Mouse (Mus musculus): ENCODE measurements at regions not wholly inside any gene's neighbourhood (a gene's known extent, or its start where the extent isn't known, plus 50 kb on each side); places are given as distances from the start of the nearest gene placed in this dataset.

DNA sequence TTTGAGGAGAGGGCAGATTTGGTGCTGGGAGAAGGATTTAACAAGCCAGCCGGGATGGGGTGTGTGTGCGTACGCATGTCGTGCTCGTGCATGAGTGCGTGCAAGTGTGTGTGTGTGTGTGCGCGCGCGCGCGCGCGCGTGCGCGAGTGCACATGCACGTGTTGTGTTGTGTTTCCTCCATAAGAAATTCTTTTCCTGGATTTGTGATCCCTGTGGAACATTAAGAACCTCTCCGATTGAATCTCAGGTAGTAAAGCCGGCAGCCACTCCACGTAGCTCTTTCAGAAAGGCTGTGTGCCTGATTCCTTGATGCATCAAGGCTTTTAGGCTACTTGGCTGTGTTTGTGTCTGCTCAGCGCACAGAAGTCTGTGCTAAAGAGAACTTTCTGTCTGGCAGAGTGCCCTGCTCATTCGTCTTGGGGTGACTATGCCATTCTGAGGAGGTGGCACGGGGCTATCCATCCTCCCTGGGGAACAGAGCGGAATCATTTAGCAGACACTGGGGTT, 62.7 kb upstream of the Sox4 start:
- no peak for DNase-seq

DNA sequence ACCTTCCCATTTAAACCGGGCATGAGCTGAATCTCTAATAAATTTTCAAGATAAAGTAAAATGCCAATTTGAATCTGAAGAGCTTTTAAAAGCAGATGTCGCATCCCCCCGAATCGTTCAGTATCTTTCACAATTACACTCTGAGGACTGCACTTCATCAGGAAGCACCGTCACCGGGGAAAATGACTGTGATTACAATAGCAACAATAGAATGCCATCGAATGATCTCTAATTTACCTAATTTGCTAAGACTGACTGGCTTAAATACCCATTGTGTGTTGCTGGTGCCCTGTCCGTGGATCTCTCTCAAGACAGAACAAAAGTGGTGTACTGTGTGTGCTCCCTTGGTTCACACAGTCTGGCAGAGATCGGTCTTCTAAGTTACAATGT, 62.1 kb upstream of the Sox4 start:
- DNase-seq = no peak

DNA sequence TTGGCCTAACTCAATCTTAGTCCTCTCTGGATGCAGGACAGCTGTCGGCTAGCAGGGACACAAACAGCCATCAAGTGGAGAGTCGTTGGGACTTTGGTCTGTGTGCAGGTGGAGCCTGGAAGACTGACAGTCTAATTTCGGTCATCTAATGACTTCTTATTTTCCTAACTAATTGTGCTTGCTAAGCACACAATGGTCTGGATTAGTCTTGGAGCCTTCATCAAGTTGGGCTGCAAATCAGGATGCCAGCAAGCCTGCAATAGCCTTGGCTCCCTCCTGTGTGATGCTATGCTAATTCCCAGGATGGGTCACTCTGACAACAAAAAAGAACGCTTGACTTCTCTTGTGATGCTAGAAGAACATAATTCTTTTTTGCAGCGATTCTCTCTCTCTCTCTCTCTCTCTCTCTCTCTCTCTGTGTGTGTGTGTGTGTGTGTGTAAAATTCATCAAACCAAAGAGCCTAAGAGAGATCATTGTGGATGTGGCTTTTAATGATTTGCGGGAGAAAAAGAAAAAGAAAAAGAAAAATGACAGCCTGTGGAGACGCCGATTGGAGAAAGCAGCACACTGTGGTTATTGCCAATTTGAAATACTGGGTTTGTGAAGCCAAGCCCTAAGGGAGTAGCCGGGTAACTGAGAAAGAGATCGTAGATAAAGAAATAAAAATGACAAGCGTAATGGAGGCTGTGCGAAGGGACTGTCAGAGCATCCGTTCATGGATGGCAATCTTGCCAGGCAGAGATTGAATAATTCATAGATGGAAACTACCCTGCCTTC, 61.5 kb upstream of the Sox4 start:
- DNase-seq = no peak

DNA sequence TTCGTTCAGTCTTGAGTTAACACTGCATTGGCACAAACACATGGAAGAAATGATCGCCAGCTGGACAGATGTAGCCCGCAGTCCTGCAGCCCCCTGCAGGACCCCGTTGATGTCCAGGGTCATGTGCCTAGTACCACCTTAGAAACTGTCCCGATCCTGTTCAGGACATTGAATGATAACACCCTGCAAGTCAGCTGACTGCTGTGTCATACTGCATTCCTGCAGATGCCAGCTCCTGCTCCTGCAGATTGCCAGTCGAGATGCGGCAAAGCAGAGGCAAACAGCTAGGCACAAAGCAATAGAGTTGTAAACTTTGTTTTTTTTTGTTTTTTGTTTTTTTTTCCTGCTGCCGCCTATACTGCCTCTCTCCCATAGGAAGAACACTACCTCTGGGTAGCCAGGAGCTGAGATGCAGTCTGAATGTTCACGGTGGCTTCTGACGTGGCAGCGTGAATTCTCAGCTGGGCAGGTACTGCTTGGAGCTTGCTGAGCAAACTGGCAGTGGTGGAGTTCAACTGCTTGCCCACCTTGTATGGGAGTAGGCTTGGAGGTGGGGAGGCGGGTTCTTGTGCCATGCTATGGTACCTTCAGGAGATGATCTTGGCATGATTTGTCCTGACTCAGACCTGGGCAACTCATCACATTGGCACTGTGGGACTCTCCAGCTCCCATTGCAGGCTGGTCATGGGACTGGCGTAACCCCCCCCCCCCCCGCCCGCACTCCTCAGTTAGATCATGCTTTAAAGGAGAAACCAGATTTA, 60.7 kb upstream of the Sox4 start:
- DNase-seq = no peak

DNA sequence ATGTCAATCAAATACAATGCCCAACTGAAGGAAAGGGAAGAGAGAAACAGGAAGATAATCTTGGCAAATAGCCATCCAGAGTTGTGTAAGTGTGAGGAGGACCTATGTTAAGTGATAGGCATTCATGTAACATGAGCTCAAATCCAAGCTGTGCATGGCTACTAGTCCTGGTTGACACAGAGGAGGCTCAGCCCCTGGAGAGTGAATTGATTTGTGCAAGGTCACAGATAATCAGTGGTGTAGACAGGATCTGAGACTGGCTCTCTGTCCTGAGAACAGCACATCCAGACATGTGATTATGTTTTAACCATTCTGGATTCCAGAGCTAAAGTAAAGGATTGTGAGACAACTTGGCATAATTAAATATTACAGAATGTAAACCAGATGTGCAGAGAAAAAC, 53.0 kb upstream of the Sox4 start:
- DNase-seq = no peak

Measured in lung, postnatal 10 days (tissue).